Mouse (Mus musculus): ENCODE data around the gene Trp53i13. TPM values are rescaled to one million over a fixed set of nuclear protein-coding genes. Genes with fewer than 3 reads are reported as not detected.
"Not testable (repeated sequence)": the region's sequence is repeated elsewhere in the genome, so short reads cannot be mapped to it uniquely, and the experiment has no call there.

The Trp53i13 gene
- polyA plus RNA-seq (2015; fragmentation: Nextera tagmentation; extraction: Ambion mirVana) = 57.6 and 57.8 TPM in 2 replicates

GRCm38 (mm10) chr11:77515637-77516552 is at the start of gene Trp53i13:
Gene Trp53i13 (minus strand): TSS chr11:77515980.
- Histone ChIP-seq H3K9ac (peak within 1 kb of the TSS; percentile 65), H3K4me2 (replicated peaks) (peak within 1 kb of the TSS; percentile 97), H3K9me3 (no peaks in the 10 kb centered on the region), H3K4me1 (peaks cover 41% of the 10 kb centered on the region), H3K27me3 (peaks cover 43% of the 10 kb centered on the region), H3K4me3 (peak within 1 kb of the TSS; percentile 67), H3K27ac (no peak within 1 kb of the TSS), H3K36me3 (no peaks in the 10 kb centered on the region)
- ATAC-seq (ENCODE audit: low FRiP score, low read depth) = no peak
- WGBS = 7% methylated on average over 39 of the region's 39 CpGs

- WGBS = 95% methylated on average over 7 of the region's 7 CpGs
- Histone ChIP-seq H3K4me2 (replicated peaks) (no peak overlapping the region), H3K36me3 (peaks cover 82% of the 10 kb centered on the region), H3K4me3 (no peak overlapping the region), H3K9ac (no peak overlapping the region), H3K27me3 (no peaks in the 10 kb centered on the region), H3K27ac (no peak overlapping the region), H3K4me1 (no peaks in the 10 kb centered on the region), H3K9me3 (no peaks in the 10 kb centered on the region)
- ATAC-seq (ENCODE audit: low FRiP score, low read depth) = no peak
These were observed 29.5 kb upstream of the Trp53i13 start for GRCm38 (mm10) chr11:77545261-77545660.

GRCm38 (mm10) chr11:77532202-77532846 is 16.5 kb upstream of the Trp53i13 start:
- Histone ChIP-seq H3K27me3 (no peaks in the 10 kb centered on the region), H3K4me1 (no peaks in the 10 kb centered on the region), H3K27ac (no peak overlapping the region), H3K4me3 (no peak overlapping the region), H3K9me3 (no peaks in the 10 kb centered on the region), H3K4me2 (replicated peaks) (no peak overlapping the region), H3K9ac (no peak overlapping the region), H3K36me3 (peaks cover 24% of the 10 kb centered on the region)
- WGBS = 84% methylated on average over 4 of the region's 4 CpGs
- ATAC-seq (ENCODE audit: low FRiP score, low read depth) = no peak

- 94% methylated on average over 2 of the region's 2 CpGs for WGBS
- no peak overlapping the region for H3K27ac ChIP-seq
- no peak overlapping the region for H3K4me3 ChIP-seq
- H3K9ac ChIP-seq = no peak overlapping the region
- H3K4me2 ChIP-seq (replicated peaks) = no peak overlapping the region
- H3K4me1 ChIP-seq = no peaks in the 10 kb centered on the region
- no peak for ATAC-seq (ENCODE audit: low FRiP score, low read depth)
- H3K27me3 ChIP-seq = no peaks in the 10 kb centered on the region
- H3K36me3 ChIP-seq = peaks cover 11% of the 10 kb centered on the region
- H3K9me3 ChIP-seq = no peaks in the 10 kb centered on the region
These were observed 15.1 kb upstream of the Trp53i13 start for GRCm38 (mm10) chr11:77530862-77531261.

GRCm38 (mm10) chr11:77529644-77530043 is 13.9 kb upstream of the Trp53i13 start:
- H3K9ac ChIP-seq = no peak overlapping the region
- peaks cover 6% of the 10 kb centered on the region for H3K36me3 ChIP-seq
- no peaks in the 10 kb centered on the region for H3K27me3 ChIP-seq
- H3K27ac ChIP-seq = no peak overlapping the region
- H3K4me3 ChIP-seq = no peak overlapping the region
- no peaks in the 10 kb centered on the region for H3K9me3 ChIP-seq
- ATAC-seq (ENCODE audit: low FRiP score, low read depth) = no peak
- 81% methylated on average over 3 of the region's 3 CpGs for WGBS
- no peak overlapping the region for H3K4me2 ChIP-seq (replicated peaks)
- no peaks in the 10 kb centered on the region for H3K4me1 ChIP-seq

GRCm38 (mm10) chr11:77528420-77528819 is 12.6 kb upstream of the Trp53i13 start:
- H3K27me3 ChIP-seq = not testable (repeated sequence)

GRCm38 (mm10) chr11:77525804-77526486 is 10.2 kb upstream of the Trp53i13 start:
- Histone ChIP-seq H3K4me1 (no peaks in the 10 kb centered on the region), H3K27ac (no peak overlapping the region), H3K9ac (no peak overlapping the region), H3K4me2 (replicated peaks) (no peak overlapping the region), H3K9me3 (no peaks in the 10 kb centered on the region), H3K36me3 (no peaks in the 10 kb centered on the region), H3K27me3 (no peaks in the 10 kb centered on the region), H3K4me3 (no peak overlapping the region)
- no peak for ATAC-seq (ENCODE audit: low FRiP score, low read depth)
- WGBS = 74% methylated on average over 3 of the region's 3 CpGs

More at GRCm38 (mm10) chr11:77528420-77528819, 12.6 kb upstream of the Trp53i13 start:
- not testable (repeated sequence) for H3K27ac ChIP-seq; H3K4me3 ChIP-seq; H3K9me3 ChIP-seq; H3K36me3 ChIP-seq; H3K4me2 ChIP-seq (replicated peaks); H3K9ac ChIP-seq; H3K4me1 ChIP-seq; ATAC-seq (ENCODE audit: low FRiP score, low read depth)
- 87% methylated on average over 3 of the region's 3 CpGs for WGBS

- Histone ChIP-seq H3K9me3 (no peaks in the 10 kb centered on the region), H3K4me3 (no peak overlapping the region), H3K4me2 (replicated peaks) (no peak overlapping the region), H3K27ac (no peak overlapping the region), H3K36me3 (no peaks in the 10 kb centered on the region), H3K4me1 (peaks cover 4% of the 10 kb centered on the region), H3K9ac (no peak overlapping the region), H3K27me3 (peaks cover 25% of the 10 kb centered on the region)
- 48% methylated on average over 5 of the region's 5 CpGs for WGBS
- ATAC-seq (ENCODE audit: low FRiP score, low read depth) = no peak
These were observed 5.1 kb upstream of the Trp53i13 start for GRCm38 (mm10) chr11:77520601-77521529.

- no peaks in the 10 kb centered on the region for H3K9me3 ChIP-seq
- no peak within 1 kb of the TSS for H3K4me2 ChIP-seq (replicated peaks)
- peaks cover 22% of the 10 kb centered on the region for H3K4me1 ChIP-seq
- ATAC-seq (ENCODE audit: low FRiP score, low read depth) = no peak
- H3K4me3 ChIP-seq = no peak within 1 kb of the TSS
- peaks cover 42% of the 10 kb centered on the region for H3K27me3 ChIP-seq
- H3K27ac ChIP-seq = no peak within 1 kb of the TSS
- no peaks in the 10 kb centered on the region for H3K36me3 ChIP-seq
- no peak within 1 kb of the TSS for H3K9ac ChIP-seq
- 69% methylated on average over 5 of the region's 5 CpGs for WGBS
These were observed 3.3 kb upstream of the Trp53i13 start, which contains the start of gene Gm10392 for GRCm38 (mm10) chr11:77519043-77519442. Gene Gm10392 (minus strand): TSS chr11:77519198.

- H3K27ac ChIP-seq = no peak overlapping the region
- no peak overlapping the region for H3K4me3 ChIP-seq
- no peaks in the 10 kb centered on the region for H3K9me3 ChIP-seq
- H3K9ac ChIP-seq = no peak overlapping the region
- WGBS = 75% methylated on average over 26 of the region's 27 CpGs
- H3K4me1 ChIP-seq = peaks cover 28% of the 10 kb centered on the region
- H3K27me3 ChIP-seq = peaks cover 43% of the 10 kb centered on the region
- no peak for ATAC-seq (ENCODE audit: low FRiP score, low read depth)
- no peak overlapping the region for H3K4me2 ChIP-seq (replicated peaks)
- H3K36me3 ChIP-seq = no peaks in the 10 kb centered on the region
These were observed 2.4 kb upstream of the Trp53i13 start for GRCm38 (mm10) chr11:77518051-77518798.

Measured in limb, embryonic 13.5 days (tissue).